Mouse (Mus musculus) heart, postnatal 4 days (tissue): ENCODE measurements around the gene Ndufs5. TPM values are rescaled to one million over a fixed set of nuclear protein-coding genes. Genes with fewer than 3 reads are reported as not detected.

ENCODE experiments used
- DNase-seq: peaks from one replicate; pipeline ENCODE4 v3.0.0; 2021
- total RNA-seq, 2 experiments: library from RNA; stranded (reverse); gene quantifications; 2 replicates each; pipeline ENCODE4 v1.2.3; 2021

Ndufs5 gene
- 100 to 1,000 TPM; 273 to 301 TPM for total RNA-seq

DNA sequence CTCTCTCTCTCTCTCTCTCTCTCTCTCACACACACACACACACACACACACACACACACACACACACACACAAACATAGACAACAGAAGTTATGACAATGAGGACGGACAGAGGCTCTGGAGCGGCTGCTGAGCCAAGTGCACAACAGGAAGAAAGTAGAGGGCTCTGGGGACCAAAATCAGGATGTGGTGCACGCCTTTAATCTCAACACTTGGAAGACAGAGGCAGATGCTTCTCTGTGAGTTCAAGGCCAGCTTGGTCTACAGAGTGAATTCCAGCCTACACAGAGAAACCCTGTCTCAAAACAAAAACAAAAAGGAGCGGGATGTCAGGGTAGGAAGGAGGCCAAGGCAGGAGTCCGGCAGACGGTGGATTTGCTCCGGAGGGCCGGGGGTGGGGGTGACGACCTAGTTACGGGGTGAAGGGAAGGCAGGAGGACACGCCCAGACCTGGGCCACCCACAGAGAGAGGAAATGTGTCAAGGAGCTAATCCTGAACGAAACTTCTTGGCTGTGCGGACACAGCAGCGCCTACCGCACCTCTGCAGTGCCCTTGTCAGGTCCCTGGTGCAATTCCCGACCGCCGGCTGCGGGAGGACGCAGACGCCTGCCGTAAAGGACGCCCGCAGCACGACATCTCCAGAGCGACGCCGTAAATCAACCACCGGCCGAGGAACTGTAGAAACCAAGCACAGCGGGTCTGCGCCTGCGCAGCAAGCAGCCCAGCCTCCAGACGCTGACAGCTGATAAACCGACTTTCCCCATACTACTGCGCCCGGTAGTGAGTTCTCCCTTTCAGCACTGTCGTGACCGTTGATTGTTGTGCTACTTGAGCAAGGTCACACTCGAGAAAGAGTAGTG is at the start of gene Ndufs5:
Ndufs5 (minus strand) TSS at position 629 of the 860 bp plus-strand sequence.
- peak; percentile 98 for DNase-seq

GRCm38 (mm10) chr4:123765071-123765470 is 47.1 kb upstream of the Ndufs5 start:
- DNase-seq = no peak

GRCm38 (mm10) chr4:123758306-123758705 is 40.3 kb upstream of the Ndufs5 start:
- DNase-seq = peak; percentile 27

- peak; percentile 43 for DNase-seq
Observed at GRCm38 (mm10) chr4:123750707-123751312, 32.8 kb upstream of the Ndufs5 start.

GRCm38 (mm10) chr4:123750152-123750651 is 32.2 kb upstream of the Ndufs5 start, which contains the start of gene Akirin1:
Gene Akirin1, minus strand, starts transcription at chr4:123750345.
- DNase-seq = peak; percentile 99

GRCm38 (mm10) chr4:123749484-123750130 is 31.6 kb upstream of the Ndufs5 start:
- peak; percentile 58 for DNase-seq

DNA sequence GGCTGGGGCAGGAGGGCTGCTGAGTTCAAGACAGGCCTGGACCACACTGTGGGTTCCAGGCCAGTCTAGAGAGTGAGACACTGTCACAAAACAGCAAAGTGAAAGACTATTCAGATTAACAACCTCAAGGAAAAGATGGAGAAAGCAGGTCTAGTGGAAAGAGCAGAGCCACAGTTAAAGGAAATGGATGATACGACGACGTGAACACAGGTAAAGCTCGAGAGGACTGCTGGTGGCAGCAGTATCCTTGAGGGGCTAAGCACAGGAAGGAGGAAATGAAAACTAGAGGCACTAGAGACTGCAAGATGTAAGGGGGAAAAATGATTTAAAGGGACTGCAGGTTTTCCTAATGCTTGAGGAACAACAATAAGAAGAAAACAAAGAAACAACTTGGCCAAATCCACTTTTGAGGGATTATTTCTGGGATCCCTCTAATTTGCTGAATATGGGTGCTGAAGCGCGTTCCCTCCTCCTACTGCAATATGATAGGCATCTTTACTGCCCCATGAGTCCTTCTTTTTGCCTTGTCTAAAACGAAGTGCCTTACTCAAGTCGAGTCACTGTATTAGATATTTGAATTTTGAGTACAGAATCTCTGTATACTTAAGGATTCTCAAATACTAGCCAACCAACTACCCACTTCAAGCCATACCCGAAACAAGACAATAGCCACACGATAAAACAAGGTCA is 30.9 kb upstream of the Ndufs5 start:
- no peak for DNase-seq

DNA sequence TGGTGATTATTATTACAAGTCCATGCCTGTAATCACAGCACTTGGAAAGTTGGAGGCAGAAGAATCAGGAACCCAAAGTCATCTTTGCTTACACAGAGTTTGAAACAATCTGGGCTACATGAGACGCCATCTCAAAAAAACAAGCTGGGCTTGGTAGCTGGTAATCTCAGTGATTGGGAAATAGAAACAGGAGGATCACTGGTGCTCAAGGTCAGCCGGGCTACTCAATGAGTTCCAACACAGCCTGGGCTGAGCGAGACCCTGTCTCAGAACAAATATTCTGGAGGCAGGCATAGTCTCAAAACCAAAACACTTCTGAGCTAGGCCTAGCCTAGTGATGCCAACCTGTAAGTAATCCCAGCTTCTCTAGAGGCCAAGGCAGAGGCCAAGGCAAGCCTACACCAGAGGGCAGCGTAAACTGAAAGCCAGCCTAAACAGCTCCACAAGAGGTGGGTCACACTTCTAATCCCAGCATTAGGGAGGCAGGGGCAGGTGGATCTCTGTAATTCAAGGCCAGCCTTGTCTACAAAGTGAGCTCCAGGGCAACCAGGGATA is 27.3 kb upstream of the Ndufs5 start:
- no peak for DNase-seq

DNA sequence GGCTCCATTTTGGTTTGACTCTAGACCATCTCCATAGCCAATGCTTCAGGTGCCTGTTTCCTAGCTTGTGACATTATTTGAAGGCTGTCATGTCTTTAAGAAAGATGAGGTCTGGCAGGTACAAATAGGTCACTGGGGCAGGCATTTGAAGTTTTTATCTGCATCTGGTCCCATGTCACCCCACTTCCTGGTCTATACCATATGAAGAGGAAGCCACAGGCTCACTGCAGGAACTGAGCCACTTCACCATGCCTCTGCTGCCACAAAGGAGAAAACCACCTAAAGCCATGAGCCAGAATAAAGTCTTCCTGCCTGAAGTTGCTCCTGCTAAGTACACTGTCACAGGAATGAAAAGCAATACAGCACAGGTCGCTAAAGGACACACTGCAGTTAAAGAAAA is 24.9 kb upstream of the Ndufs5 start:
- no peak for DNase-seq

- no peak for DNase-seq
Observed at GRCm38 (mm10) chr4:123738708-123739107, 20.7 kb upstream of the Ndufs5 start.

GRCm38 (mm10) chr4:123733532-123733931 is 15.5 kb upstream of the Ndufs5 start:
- DNase-seq = no peak

DNA sequence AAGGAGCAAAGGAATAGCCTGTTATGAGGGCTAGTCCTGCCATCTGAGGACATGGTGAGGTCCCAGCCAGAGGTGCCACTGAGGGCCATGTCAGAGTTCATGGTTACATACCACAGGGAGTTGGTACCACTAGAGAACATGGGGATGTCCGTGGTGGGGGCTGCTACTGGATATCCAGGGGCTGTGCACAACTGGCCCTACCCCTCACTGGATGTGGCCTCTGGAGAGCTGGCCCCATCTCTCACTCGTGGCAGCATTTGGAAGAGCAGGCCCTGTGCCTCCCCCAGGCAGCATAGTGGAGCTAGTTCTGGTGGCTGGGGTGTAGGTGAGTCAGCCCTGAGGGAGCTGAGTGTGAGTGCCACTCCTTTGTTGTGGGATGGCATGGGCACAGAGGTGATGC is 14.9 kb upstream of the Ndufs5 start:
- DNase-seq = no peak

- no peak for DNase-seq
Observed at GRCm38 (mm10) chr4:123732163-123732910, 14.3 kb upstream of the Ndufs5 start.

GRCm38 (mm10) chr4:123721761-123722160 is 3.8 kb upstream of the Ndufs5 start:
- DNase-seq = no peak

DNA sequence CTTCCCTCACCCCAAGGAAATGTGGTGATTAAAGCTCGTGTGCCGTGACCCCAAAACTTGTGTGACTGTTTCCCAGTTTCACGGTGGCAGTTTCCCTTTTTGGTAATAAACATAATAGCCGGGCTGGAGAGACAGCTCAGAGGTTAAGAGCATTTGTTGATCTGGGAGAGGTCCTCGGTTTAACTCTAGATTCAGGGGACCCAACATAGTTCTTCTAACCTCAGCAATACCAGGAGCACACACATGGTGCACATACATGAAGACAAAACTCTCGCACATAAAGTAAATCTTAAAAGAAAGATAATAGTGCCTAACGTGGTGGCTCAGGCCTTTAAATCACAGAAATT is 405 bp upstream of the Ndufs5 start:
- no peak for DNase-seq

DNA sequence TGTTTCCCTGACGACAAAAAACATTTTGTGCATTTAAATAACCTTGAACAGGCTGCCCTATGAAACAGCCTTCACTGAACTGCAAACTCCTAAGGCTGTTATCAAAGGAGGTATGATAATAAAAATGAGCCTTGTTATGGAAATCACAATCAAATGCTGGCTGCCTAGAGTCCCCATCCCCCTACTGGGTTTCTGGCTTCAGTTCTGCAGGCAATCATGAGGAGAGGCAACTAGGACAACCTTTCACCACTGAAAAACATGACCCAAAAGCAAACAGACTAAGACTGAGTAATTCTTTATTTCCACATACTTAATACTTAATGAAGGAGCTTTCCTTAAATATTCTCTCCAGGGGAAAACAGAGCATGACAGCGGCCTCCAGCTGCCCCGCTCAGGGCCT is 5.6 kb downstream of the Ndufs5 start:
- DNase-seq = no peak

DNA sequence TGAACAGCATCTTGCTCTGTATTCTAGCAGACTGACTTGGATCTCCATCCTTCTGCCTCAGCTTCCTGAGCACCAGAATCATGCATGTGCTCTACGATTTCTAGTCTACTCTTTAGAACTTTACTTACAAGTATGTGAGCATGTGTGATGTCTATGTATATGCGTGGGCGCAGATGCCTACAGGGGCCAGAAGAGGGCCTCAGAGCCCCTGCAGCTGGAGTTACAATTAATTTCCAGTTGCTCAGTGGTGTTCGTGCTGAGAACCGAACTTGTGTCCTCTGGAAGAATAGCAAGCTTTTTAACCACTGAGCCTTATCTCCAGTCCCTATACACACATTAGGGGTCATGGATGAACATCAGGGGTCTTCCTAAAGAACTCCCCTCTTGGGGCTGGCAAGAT is 10.7 kb downstream of the Ndufs5 start:
- no peak for DNase-seq

- DNase-seq = no peak
Observed at GRCm38 (mm10) chr4:123705340-123705739, 12.7 kb downstream of the Ndufs5 start.

DNA sequence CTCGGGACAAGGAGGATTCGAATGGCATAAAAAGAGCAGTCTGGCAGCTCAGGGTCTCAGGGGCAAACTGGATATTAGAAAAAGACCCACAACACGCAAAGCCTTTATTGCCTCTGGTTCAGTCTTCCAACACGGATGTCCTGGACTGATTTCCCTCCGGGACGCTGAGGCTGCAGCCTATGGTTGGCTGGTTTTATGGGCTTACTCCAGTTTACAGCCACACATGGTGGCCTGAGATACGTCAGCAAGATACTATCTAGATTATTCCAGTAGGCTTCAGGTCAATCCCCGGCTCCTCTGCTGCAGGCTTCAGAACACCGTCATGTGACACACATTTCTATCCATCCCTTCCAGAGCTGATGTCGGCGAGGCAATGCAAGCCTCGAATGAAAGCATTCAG is 24.6 kb downstream of the Ndufs5 start:
- no peak for DNase-seq

DNA sequence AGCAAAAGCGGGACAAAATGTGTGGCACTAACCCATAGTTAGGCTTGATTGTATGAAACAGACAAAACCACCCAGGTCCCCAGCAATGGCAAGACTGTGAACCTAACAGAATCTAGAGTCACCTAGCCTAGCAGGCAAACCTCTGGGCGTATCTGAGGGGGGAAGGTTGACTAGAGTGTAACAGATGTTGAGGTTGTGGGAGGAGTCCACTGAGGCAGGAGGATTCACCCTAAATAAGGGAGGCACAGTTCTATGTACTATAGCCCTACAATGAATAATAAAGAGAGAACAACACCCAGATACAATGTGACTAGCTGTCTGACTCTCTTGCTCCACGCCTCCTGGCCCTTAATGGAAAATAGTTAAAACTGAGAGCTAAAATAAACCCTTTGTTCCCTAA is 25.9 kb downstream of the Ndufs5 start:
- DNase-seq = no peak

GRCm38 (mm10) chr4:123690311-123690710 is 27.7 kb downstream of the Ndufs5 start:
- DNase-seq = no peak
